Mouse (Mus musculus) yolk sac, embryonic 10.5 days (tissue): ENCODE results near the gene Slc25a35.
"Not testable (repeated sequence)": the region's sequence is repeated elsewhere in the genome, so short reads cannot be mapped to it uniquely, and the experiment has no call there.

ENCODE experiments used
- DNase-seq: peaks from one replicate; pipeline ENCODE4 v3.0.0-alpha.2; 2017; ENCODE audit warnings: low spot score

Gene Slc25a35

DNA sequence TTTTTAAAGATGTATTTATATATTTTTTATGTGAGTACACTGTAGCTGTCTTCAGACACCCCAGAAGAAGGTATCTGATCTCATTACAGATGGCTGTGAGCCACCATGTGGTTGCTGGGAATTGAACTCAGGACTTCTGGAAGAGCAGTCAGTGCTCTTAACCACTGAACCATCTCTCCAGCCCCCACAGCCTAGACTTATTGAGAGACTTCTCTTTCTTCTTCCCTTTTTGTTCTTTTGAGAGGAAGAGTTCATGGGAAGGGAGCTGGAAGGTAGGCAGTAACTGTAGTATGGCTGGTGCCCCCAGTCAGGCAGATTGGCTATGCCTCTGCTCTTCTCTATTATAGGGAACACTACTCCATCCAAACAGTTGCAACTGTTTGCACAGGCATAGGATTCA is 38.6 kb downstream of the Slc25a35 start:
- not testable (repeated sequence) for DNase-seq

GRCm38 (mm10) chr11:69008182-69009121 is 40.5 kb downstream of the Slc25a35 start, which contains the start of gene Pfas:
Pfas (minus strand) TSS chr11:69008460.
- DNase-seq: peak; percentile 94

DNA sequence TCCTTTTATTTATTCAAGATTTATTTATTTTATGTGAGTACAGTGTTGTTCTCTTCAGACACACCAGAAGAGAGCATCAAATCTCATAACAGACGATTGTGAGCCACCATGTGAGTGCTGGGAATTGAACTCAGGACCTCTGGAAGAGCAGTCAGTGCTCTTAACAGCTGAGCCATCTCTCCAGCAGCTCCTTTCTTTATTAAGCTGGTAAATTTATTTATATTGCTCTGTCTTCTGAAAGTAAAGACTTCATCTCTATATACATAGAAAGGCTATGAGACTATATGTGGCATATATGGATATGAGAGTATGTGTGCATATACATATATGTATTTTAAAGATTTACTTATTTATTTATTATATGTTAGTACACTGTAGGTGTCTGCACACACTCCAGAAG is 41.6 kb downstream of the Slc25a35 start:
- no peak for DNase-seq

- no peak for DNase-seq
These were observed 42.7 kb downstream of the Slc25a35 start for GRCm38 (mm10) chr11:69010400-69011323.

GRCm38 (mm10) chr11:69011445-69011844 is 43.5 kb downstream of the Slc25a35 start:
- DNase-seq: not testable (repeated sequence)

GRCm38 (mm10) chr11:69012071-69012601 is 44.2 kb downstream of the Slc25a35 start:
- peak; percentile 90 for DNase-seq

DNA sequence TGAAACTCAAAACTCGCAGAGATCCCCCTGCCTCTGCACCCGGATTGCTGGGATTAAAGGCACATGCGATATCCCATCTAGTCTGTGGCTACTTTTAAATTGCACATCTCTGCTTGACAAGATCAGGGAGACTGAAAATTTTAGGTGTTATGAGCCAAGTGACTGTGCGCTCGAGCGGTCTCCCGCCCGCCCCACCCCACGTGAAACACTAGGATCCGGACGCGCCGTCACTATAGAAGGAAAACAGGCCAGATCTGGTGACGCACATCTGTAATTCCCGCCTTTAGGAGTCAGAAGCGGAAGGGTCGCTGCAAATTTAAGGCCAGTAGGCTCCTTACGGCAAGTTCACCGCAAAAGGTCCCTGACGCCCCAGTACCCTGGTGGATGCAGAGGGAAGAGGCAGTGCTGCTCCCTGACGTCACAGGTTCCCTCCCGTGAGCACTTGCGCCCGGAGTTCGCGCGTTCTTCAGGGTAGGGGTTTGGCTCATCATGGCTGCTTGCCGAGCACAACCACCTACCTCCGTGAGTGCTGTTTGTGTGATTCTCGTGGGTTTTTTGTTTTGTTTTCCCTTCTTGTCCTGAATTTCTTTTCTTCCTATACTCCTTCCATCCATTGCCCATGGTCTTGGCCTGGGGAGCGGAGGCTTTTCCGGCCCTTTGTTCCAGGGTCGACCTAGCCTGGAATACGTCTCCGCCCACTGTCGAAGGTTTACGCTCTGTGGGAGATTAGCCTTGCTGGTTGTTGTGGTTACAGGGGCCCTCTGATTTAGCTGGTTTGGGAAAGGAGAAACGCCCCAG is 47.9 kb downstream of the Slc25a35 start, which contains the start of gene Ctc1:
Ctc1 (plus strand) TSS at position 268 of the 798 bp plus-strand sequence.
- DNase-seq: peak; percentile 92

DNA sequence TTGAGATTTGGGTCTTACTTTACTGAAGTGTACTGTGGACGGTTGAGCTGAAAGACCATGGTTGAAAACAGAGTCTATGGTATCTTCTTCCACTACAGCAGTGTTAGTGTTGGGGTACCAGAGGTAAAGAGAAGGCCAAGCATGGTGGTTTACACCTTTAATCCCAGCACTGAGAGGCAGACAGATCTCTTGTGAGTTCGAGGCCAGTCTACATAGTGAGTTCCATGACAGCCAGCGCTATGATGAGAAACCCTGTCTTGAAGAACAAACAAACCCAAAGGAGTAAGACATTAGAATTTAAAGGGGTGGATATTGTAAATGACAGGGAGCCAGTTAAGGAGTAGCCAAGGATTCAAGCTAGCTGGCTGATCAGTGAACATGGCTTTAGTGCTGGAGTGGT is 48.8 kb downstream of the Slc25a35 start:
- DNase-seq: no peak

- DNase-seq: no peak
These were observed 52.8 kb downstream of the Slc25a35 start for GRCm38 (mm10) chr11:69020691-69021090.
